Mouse (Mus musculus) embryo, embryonic 10.5 days (tissue): ENCODE results near the gene Hist1h3b.
A peak's percentile ranks its signal among the peaks of the same experiment; 100 is the strongest.

Experiments
- DNase-seq: peaks from one replicate; pipeline ENCODE4 v3.0.0-alpha.2; 2015; ENCODE audit warnings: low spot score

Hist1h3b gene

DNA sequence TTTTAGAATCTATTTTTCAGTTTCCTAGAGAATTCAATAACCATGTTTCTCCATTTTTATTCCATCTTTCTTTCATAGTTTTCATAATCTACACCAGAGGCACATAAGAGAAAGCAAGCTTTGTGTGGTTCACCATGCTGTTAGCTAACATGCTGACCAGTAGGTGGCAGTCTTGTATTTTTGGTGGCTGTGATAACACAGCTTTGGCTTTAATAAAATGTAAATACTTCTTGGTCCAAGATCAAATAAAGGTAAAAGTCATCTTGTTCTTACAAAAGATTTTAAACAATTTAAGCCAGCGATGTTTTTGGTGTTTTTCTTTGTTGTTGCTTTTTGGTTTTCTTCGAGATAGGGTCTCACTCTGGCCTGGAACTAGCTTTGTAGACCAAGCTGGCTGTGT is 40.5 kb downstream of the Hist1h3b start:
- peak; percentile 77 for DNase-seq

DNA sequence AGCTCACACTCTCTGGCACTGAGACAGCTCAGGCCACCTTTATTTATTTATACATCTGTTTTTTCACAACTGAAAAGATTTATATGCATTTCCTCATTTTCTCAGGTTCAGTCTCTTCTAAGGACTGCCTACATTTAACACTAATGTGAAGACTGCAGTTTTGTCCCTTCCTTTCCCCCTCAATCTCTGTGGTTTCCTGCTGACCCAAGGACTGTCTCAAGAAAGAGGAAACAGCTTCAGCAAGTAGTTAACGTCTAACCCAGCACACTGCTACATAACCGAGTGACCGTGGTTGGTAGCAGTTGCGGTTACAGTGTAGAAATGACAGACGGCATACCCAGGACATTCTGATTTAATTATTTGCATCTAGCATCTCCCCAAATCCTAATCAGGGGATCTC is 47.3 kb downstream of the Hist1h3b start:
- DNase-seq: no peak
